Mouse (Mus musculus) layer of hippocampus, adult 2 months (tissue): ENCODE data around the gene Syne3. TPM values are rescaled to one million over a fixed set of nuclear protein-coding genes. Genes with fewer than 3 reads are reported as not detected.
A peak's percentile ranks its signal among the peaks of the same experiment; 100 is the strongest.

Experiments
- DNase-seq, 2 experiments: peaks; one replicate each; pipeline ENCODE4 v3.0.0; 2022; ENCODE audit warnings: low spot score in 2 of 2
- H3K27ac ChIP-seq: fragments of 200-600 bp; 2 replicates; pipeline ENCODE4 v1.8.1; 2022
- H3K4me3 ChIP-seq: fragments of 200-600 bp; 2 replicates; pipeline ENCODE4 v1.8.1; 2022; ENCODE audit warnings: mild to moderate bottlenecking
- CTCF ChIP-seq: fragments of 200-600 bp; conservative IDR thresholded peaks from 2 replicates; pipeline ENCODE4 v1.8.1; 2022; ENCODE audit warnings: antibody characterized with exemption, mild to moderate bottlenecking, moderate library complexity
- total RNA-seq, 2 experiments: library from RNA; stranded (reverse); gene quantifications; 2 replicates each; pipeline ENCODE4 v1.2.3; 2021

Gene Syne3
- total RNA-seq, 2 experiments from 2014 or later: 1.7 to 1.8 TPM

GRCm38 (mm10) chr12:105032832-105033775 lies 23.5 kb upstream of the Syne3 start:
- no peak for TF ChIP-seq CTCF
- Histone ChIP-seq H3K4me3 (peak overlapping the region; percentile 81), H3K27ac (peak overlapping the region; percentile 90)
- no peak for DNase-seq

- Histone ChIP-seq H3K27ac (peak within 1 kb of the TSS; percentile 90), H3K4me3 (peak within 1 kb of the TSS; percentile 81)
- DNase-seq: peak; percentile 97 to 100
- 0 out of 2 replicates have a peak, but pooled peaks have one; percentile 5 for TF ChIP-seq CTCF
Measured at GRCm38 (mm10) chr12:105032147-105032831, 22.7 kb upstream of the Syne3 start, which contains the start of gene Glrx5. TSS of gene Glrx5 (plus strand) at chr12:105032688.

GRCm38 (mm10) chr12:105031081-105032058 lies 21.8 kb upstream of the Syne3 start:
- DNase-seq: peak in 1 of 2 experiments; percentile 29
- TF ChIP-seq CTCF: no peak
- peak overlapping the region; percentile 79 for H3K4me3 ChIP-seq
- H3K27ac ChIP-seq: peak overlapping the region; percentile 85

GRCm38 (mm10) chr12:105029890-105030289 lies 20.3 kb upstream of the Syne3 start:
- no peak for DNase-seq
- no peak overlapping the region for H3K4me3 ChIP-seq
- TF ChIP-seq CTCF: no peak
- H3K27ac ChIP-seq: no peak overlapping the region

GRCm38 (mm10) chr12:105027323-105027991 lies 17.8 kb upstream of the Syne3 start:
- Histone ChIP-seq H3K4me3 (no peak overlapping the region), H3K27ac (peak overlapping the region; percentile 2; the same call in 1 of the 2 replicates)
- DNase-seq: peak; percentile 66 to 76
- peak; percentile 83 for TF ChIP-seq CTCF

- Histone ChIP-seq H3K4me3 (no peak overlapping the region), H3K27ac (no peak overlapping the region)
Measured at GRCm38 (mm10) chr12:105025947-105026586, 16.5 kb upstream of the Syne3 start.

GRCm38 (mm10) chr12:105025271-105025946 lies 15.8 kb upstream of the Syne3 start:
- DNase-seq: peak; percentile 62 to 81
- peak; percentile 89 for TF ChIP-seq CTCF

More at GRCm38 (mm10) chr12:105025947-105026586, 16.5 kb upstream of the Syne3 start:
- no peak; the same call in 1 of the 2 replicates for TF ChIP-seq CTCF
- DNase-seq: no peak

GRCm38 (mm10) chr12:105022776-105023175 lies 13.2 kb upstream of the Syne3 start:
- H3K27ac ChIP-seq: no peak overlapping the region
- no peak for TF ChIP-seq CTCF
- no peak for DNase-seq
- H3K4me3 ChIP-seq: no peak overlapping the region

More at GRCm38 (mm10) chr12:105025271-105025946, 15.8 kb upstream of the Syne3 start:
- no peak overlapping the region for H3K4me3 ChIP-seq
- no peak overlapping the region for H3K27ac ChIP-seq

- H3K4me3 ChIP-seq: no peak overlapping the region
- peak overlapping the region; percentile 57; the same call in 1 of the 2 replicates for H3K27ac ChIP-seq
- TF ChIP-seq CTCF: no peak
- peak in 1 of 2 experiments; percentile 53 for DNase-seq
Measured at GRCm38 (mm10) chr12:105022141-105022540, 12.5 kb upstream of the Syne3 start.

- Histone ChIP-seq H3K4me3 (no peak overlapping the region), H3K27ac (peak overlapping the region; percentile 57; the same call in 1 of the 2 replicates)
- TF ChIP-seq CTCF: no peak
- no peak for DNase-seq
Measured at GRCm38 (mm10) chr12:105021441-105022069, 11.9 kb upstream of the Syne3 start.
